Mouse (Mus musculus): ENCODE measurements around the gene Fam129a.

Gene Fam129a

DNA sequence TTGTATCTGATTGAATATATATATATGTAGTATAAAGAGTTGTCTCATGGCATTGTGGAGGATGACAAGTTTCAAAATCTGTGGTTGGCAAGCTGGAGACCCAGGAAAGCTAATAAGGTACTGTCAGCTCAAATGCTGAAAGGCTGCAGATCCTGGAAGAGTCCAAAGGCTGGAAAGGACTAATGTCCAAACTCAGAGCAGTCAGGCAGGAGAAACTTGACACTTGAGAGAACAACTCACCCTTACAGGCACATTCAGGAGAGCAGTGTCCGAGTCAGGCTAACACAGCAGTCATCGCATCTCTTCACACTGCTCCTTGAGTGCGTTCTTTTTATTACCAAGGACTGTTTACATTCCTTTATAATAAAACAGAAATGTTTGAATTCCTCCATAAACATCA is 56.2 kb downstream of the Fam129a start:
- no peak for DNase-seq

DNA sequence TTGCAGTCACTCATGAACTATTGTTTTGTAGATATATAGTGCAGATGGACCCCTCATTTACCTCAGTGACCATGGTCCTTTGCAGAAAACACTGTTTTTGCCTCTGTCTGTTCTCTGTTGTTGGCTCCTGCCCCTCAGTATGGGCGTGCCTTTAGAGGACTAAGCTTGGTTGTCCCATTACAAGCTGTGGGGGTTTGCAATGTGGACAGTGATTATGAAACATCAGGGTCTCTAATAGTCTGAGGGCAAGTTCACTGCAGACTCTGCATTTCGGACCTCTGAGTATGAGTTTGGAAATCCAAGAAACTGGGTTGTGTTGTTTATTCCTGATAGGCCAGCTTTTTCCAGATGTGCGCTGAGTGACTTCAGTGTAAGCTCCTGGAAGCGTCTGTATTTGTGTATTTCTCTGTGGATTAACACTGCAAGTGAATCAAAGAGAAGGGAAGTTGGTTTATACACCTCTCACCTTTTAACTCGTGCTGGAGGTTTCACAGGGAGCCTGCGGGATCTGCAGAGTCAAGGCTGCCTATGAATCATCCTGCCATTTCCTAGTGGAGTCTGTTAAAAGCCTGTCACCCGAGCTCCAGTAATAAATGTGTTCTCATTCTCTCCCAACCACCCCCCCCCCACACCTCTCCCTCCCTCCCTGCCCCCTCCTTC is 58.7 kb downstream of the Fam129a start:
- DNase-seq = peak; percentile 60

DNA sequence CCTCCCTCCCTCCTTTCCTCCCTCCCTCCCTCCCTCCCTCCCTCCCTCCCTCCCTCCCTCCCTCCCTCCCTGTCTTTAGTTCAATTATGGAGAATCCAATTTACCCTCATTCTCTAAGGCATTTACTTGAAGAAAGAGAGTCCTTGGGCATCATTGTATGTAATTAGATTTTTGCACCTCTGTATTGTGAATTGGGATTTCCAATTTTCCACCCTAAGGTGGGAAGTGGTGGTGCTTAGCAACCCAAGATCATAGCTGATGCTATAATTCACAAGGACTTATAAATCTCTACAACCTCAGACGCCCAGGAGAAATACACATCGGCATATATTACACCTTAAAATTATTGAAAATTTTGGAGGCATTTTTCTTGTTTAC is 59.3 kb downstream of the Fam129a start:
- DNase-seq = no peak

DNA sequence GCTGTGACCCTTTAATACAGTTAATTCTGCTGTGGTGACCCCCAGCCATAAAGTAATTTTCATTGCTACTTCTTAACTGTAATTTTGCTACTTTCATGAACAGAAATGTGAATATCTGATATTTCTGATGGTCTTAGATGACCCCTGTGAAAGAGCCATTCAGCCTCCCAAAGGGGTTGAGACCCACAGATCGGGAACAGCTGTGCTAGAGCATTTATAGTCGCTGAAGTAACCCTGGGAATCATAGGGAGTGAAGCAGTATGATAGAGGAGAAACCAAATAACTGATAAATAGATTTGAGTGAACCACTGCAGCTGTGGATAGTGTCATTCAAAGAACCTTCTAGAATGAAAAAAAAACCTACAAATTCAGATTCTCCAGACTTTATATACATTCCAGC is 60.1 kb downstream of the Fam129a start:
- DNase-seq = no peak

DNA sequence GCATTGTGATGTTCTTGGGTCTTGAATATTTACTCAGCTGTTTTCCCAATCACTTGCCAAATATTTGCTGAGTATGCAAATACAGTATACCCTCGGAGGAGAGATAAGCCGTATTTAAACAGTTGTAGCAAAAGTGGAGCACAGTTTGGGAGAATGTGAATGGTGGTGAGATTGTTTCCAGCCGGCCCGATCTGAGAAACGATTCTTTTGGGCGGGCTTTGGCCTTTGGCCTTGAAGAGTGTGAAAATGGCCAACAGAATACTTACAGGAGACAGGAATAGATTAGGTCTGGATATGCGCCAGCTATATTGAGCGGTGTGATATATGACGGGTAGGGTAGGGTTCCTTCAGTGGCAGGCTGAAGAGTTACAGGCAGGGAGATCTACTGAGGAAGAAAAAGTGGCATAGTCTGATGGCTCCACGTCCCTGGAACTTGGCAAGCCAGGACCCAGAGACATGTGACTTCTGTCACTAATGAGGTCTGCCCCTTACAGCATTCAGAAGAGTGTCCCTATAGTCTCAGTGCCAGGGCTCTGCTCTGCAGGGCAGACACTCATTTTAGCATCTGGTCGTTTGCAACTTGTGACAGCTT is 60.8 kb downstream of the Fam129a start:
- DNase-seq = no peak

DNA sequence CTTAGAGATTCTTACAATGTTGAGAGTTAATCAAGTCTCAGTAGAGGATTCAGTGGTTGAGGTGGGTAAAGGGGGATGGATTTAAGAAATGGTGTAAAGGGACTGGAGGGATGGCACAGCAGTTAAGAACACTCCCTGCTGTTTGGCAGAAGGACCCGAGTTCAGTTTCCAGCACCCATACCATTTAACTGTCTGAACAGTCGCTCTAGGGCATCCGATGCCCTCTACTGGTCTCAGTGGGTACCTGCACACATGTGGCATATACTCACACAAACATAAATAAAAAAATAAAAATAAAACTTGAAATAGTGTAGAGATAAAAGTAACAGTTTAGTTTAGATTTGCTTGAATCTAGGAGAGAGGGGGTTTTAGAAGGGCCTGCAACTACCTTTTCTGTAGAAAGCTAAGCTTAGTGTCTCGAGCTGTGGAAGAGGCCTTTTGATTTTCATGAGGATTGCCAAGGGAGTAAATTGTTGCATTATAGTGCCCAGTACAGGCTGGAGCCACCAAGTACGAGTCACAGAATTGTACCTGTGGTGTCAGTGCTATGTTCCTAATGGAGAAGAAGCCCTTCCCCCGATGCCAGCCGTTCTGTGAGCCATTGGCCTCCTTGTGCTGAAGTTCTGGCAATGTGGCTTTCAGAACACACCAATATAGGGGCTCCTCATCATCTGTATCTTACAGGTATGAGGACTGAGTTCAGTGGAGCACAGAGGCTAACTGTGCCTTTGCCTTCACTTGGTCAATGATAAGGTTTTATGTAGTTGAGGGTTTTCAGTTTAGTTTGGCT is 61.8 kb downstream of the Fam129a start:
- DNase-seq = no peak

DNA sequence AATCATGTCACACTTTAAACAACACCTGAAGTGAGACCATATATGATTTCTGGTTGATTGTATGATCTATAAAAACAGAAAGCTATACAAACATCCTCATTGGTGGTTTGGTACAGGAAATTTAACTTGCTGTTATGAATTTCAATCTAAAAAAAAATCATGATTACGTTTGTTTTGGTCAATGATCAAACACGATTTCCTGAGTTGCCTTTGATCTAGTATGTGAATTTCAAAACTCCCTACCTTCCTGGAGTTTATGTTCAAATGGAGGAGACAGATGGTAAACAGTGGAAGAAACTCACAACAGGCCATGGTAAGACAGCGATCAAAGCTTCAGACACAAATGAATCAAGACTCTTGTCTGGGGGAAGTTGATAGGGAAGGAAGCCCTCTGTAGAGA is 65.7 kb downstream of the Fam129a start:
- DNase-seq = no peak

DNA sequence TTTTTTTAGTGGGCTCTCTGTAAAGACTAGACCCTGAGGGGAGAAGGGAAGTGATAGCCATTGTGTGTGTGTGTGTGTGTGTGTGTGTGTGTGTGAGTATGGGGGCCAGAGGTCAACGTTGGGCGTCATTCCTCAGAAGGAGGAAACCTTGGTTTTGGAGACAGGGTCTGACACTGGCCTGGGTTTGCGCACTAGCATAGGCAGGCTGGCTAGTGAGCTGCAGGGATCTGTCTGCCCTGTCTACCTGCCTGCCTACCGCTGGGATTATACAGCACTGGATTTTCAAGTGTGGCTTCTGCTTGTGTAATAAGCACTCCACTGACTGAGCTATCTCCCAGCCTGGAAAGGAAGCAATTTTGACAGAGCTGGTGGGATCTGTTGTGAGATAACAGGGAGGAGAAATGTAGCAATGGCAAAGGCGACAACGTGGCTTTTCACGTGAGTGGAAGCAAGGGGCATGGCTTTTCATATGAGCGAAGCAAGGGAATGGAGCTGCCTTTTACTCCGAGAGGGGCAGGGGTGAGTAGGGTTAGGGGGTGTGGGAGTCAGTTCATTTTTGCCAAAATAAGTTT is 66.5 kb downstream of the Fam129a start:
- DNase-seq = no peak

DNA sequence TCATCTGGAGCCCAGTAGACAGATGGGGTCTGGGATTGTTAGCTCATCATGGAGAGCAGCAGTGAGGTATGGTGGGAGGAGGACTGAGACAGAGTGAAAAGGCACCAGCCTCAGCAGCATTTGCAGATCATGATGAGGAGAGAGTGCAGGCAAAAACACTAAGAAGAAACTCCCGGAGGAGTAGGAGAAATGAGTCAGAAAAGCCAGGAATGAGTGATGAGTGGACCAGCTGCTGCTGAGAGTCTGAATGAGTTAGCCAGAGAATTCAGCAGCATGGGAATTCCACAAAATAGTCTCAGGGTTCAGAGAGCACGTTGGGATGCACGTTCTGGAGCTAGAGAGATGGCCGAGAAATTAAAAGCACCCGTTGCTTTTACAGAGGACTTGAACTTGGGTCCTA is 67.4 kb downstream of the Fam129a start:
- DNase-seq = no peak

DNA sequence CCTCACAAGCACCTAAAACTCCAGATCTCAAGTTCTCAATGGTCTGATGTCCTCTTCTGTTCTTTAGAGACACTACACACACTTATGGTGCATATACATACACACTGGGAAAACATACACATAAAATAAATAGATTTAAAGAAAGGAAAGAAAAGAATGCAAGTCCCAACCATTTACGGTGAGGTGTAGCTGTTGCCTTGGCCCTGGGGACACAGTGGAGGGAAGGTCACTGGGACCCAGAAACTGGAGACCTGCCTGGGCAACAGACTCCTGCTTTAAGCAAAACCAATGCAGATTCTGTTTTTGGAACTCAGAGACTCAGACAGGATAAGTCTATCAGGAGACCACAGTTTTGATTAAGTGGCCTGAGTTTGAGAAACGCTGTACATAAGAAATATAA is 67.8 kb downstream of the Fam129a start:
- no peak for DNase-seq

DNA sequence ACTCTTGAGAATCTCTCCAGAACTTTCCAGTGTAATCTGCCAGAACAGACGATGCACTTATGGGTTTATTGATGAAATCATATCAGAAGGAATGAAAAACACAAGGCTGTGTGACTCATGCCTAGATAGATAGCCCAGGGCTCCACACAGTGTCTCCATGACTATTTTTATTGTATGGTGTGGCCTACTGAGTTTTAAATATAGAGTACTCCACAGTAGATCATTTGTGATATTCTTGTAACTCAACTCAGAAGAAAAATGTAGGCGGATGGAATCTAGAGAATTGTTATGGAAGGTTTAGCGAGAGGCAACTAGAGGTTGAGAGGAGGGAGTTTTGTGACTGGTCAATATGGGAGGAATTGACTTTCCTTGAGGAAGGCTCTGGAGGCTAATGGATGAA is 75.4 kb downstream of the Fam129a start:
- DNase-seq = no peak

DNA sequence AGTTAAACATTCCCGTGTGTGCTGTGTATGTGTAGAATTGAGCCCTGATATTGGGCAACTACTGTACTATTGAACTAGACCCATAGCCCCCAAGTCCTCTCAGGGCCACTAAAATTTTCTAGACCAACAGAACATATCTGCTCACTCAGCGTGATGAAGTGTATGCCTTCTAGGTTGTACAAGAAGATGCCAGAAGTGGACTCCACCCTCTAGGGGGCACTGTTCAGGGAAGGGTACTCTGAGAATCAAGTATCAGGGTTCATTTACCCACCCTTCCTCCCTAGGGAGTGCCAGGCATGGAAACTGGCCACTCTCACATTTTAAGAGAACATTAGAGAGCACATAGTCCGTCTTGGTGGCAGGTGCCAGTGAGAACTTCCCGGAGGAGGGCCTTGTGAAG is 77.1 kb downstream of the Fam129a start:
- DNase-seq = no peak

DNA sequence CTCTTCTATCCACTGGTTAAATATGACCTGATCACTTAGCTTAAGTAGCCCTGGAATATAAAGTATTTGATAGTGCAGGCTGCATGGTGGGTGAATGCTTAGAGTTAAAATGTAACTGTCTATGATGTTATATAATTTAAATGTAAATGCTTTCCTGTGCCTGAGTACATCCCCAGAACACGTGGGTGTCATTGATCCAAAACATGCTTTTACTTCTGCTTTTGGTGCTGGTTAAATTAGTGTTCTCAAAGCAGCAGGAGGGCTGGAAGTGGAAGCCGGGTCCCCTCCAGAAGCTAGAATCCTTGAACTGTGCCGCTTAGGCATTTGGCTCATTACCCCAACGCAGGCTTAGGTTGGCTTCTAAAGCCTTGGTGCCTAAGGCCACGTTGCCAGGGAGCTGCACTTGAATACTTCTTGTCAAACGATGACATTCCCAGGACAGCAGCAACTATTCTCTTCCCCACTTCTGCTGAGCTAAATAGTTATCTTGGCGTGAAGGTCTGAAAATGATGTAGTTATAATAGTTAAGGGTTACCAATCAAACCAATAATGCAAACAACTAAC is 86.1 kb downstream of the Fam129a start:
- DNase-seq = no peak

DNA sequence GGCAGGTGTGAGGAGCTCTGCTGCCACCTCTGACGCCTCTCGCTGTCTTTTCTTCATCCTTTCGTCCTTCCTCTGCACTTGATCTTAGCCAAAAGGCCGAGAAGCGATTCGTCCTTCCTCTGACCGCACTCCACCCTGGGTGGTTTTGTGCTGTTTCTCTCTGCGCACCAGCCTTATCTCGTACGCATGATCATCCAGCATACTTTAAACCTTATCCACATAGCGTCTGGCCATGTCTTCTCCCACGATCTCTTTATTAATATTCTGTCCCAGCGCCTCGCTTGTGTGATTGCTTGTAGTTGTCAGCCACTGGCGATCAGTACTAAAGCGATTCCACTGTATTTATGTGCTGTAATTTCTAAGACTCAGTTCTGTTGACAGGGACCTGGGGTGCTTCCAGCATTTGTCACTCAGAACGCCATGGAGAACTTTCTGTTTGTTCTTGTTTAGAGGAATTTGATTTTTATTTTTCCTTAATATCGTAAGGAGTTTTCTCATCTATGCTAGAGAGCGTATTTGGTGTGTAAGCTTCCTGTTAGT is 87.4 kb downstream of the Fam129a start:
- no peak for DNase-seq

DNA sequence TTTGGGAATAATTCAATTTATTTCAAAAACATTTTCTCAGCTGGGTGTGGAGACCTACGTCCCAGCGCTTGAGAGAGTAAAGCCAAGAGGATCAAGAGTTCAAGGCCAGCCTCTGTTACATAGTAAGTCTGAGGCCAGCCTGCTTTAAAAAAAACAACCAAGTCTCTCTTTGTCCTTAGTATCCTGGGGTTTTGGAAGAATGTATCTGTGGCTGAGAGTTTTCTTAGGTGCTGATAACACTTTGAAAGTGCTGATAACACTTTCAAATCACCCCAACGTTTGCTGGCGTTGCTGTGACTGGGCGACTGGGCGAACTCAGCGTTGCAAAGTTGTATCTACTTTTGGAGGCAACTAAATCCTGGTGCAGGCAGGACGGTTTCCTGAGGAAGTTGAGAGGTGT is 88.7 kb downstream of the Fam129a start:
- no peak for DNase-seq

DNA sequence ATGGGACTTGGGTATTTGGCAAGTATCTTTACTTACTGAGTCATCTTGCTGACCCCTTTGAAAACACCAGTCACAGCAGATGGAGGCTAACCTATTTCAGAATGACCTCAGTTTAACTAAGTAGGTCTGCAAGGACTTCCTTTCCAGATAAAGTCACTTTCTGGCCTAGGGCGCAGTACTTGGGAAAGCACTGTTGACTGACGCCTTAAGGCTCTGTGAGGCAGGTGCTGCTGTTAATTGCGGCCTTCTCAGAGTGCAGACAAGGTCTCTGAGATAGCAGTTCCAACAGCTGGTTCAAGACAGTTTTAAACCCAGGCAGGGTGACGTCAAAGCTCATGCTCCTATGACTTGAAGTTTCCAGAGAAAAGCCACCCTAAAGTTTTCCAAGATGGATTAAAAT is 89.3 kb downstream of the Fam129a start:
- no peak for DNase-seq

DNA sequence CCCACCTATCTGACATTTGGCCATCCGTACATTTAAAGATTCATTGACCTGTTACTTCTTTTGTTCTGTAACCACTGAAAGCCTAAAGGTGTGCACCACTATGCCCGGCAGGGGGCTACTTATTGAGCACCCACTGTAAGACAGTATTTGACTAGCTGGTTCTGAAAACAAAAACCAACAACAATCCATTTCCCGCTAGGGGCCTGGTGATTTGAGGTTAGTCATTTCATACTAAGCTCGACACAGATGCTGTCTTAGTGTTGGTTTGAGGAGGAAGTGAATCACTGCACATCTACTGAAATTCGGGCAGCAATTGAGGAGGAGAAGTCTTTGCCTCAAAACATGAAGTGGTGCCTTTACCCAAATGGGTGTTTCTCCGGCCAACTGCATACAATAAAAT is 89.9 kb downstream of the Fam129a start:
- DNase-seq = no peak

DNA sequence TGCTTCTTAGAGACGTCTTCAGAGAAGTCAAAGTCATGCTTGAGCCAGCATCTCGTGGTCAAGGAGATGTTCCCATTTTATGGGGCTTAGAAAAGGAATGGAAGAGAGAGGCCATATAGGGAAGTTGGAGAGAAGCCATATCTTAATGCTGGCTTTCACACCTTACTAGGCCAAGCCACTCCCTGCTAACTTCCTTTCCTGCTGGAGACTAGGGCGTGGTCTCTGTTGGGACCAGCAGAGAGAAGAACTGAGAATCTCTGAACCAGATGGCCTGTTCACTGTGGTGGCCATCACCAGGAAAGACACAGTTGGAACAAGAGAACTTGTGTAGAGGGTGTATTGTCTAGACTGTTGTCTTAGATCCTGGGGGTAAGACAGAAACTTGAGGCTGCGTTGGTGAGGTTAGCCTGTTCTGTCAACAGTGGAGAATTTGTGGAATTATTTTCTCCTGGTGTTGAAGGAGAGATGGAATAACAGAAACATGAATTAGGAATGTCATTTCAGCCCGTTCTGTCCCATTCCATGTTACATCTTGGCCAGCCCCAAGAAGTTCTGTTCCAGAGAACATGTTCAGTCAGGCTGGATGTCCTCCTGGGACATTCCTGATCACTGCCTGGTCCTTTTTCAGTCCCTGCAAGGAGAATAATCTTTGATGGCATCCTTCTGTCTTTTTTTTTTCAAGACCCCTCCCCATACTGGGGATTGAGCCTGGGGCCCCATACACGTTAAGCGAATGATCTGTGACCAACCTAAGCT is 90.9 kb downstream of the Fam129a start:
- DNase-seq = no peak

DNA sequence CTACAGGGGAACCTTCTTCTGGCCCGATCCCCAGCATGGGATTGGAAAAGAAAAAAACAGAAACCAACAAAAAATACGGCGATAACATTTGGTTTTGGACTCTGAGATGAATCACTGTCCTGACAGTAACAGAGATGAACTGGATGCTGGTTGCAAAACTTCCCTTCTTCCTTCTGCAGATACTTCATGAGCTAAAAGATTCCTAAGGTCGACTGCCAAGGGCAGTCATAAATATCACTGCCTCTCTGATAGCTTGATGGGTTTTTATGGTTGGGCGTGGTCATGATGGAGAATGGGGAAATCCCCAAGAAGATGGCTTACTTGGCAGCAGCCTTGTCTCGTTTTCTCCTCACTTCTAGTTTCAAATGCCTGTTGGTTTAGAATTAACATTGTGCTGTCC is 92.0 kb downstream of the Fam129a start:
- DNase-seq = no peak

DNA sequence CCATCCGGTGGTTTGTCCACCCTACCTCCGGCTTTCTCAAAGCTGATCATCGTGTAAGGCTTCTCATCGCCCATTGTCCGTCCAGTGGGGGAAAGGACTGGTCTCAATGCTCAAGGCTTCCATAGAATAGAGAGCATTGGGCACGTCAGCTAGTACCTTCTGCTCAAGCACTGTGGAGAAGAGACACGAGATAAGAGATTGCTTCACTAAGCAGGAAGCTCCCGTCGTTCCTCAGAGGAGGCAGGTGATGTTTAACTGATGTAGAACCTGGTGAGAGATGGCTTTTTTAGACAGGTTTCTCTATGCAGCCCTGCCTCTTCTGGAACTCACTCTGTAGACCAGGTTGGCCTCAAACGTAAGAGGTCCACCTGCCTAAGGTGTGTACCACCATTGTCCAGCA is 93.4 kb downstream of the Fam129a start:
- no peak for DNase-seq

DNA sequence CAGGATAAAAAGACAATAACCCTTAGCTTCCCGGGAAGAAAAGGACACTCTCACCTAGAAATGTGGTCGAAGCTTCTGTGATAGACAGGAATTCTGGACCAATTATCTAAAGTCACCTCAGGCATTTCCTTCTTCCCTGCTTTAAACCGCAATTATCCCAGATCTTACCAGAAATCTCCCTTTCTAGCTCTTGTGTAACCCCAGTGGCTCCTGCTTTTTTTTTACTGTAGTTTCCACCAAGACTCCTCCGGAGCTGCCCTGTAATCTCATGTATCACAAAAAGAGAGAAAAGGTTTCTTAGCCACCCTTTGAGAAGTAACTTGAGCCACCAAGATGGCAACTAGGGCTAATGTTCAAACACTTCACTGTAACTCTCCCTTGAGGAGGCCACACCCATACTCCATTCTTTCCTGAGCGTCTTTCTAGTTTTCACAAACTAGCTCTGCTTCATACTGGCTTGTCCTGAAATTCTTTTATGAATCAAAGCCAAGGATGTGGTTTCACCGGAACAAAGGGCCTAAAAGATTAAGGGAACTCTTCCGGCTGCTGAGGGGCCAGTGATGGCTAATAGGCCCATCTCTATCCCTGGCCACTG is 93.9 kb downstream of the Fam129a start:
- DNase-seq = no peak

DNA sequence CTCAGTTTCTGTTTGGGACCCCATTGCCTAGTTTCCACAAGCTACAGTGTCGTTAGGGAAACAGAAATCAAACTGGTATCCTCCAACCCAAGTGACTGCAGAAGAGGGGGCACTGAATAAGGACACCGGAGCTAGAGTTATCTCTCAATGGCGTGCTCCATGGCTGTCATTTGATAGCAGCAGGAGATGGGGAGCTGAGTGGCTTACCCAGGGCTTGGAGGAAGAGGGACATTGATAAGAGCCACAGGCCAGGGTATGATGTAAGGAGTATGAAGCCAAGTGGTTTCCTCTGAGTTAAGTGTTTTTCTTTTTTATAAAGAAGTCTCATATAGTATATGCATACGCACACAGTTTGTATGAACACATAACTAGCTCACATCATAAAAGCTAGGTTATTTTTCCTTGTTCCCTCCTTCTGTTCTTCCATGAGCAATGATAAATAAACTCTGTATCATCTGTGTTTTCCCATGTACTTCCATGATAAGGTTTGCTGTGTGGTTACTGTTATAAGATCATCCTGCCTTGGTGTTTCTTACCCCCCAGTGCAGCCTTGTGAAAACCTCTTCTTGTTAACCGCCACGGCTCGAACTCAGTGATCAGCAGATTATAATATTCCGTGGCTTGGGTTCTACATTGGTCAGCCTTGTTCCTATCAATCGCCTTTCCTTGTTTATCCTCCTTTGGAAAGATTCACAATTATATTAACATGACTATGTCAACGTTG is 96.5 kb downstream of the Fam129a start:
- DNase-seq = no peak

Data from embryo, embryonic 11 days (tissue).